Mouse (Mus musculus): ENCODE data around the gene Tmem151a.

DNA sequence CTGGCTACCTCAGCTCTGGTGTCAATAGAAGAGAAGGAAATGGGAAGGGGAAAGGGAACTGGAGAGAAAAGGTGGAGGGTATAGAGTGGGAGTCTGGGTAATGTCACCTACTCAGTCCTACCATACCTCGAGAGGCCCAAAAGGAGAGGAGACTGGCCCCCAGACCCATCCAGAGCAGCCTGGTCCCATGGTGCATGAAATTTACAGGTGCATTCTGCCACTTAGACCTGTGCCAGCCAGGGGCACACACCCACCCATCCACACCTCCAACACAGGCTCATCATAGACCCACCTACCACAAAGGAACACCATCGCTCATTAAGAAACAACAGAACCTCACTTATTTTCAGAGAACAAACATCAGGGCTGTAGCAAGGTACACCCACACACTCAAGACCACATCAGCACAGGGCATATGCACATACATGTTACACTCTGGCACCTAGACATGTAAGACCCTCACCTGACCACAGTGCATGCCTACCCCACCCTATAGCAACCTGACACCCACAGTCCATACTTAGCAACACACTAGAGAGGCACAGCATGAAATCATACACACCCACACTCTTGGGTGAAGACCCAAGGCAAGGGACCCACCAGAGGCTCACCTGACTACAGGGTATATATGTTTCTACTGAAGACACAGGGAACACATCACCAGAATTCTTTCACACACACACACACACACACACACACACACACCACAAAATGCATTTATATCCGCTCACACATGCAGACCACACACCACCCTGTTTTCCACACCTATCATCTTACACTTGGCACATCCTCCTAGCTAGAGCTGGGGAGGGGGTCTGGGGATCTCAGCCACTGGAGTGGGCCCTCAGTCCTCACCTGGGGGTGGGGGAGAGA, 1.1 kb downstream of the Tmem151a start:
- TF ChIP-seq CTCF (IDR thresholded peaks at IDR 0.05; ENCODE audit: low read depth, low read length), result no peak
- no peak for TF ChIP-seq POLR2A (IDR thresholded peaks at IDR 0.05; ENCODE audit: extremely low read depth, insufficient read depth, low read length)
